Mouse (Mus musculus) MEL (cell line): ENCODE data around the gene Tpmt.

Experiments used
- BHLHE40 ChIP-seq: IDR thresholded peaks from 2 replicates; pipeline ENCODE4 v1.6.1; 2012; ENCODE audit warnings: low read depth, mild to moderate bottlenecking, inconsistent platforms, low read length, improper control_type of control experiment, borderline replicate concordance
- CTCF ChIP-seq, 3 experiments: IDR thresholded peaks in 2 of 3; conservative IDR thresholded peaks in 1 of 3; 2 replicates each; pipeline ENCODE4 v1.5.1; 2011 to 2012; ENCODE audit warnings: low read length in 3 of 3, low read depth in 2 of 3, mild to moderate bottlenecking in 2 of 3, improper control_type of control experiment in 1 of 3, inconsistent platforms in 1 of 3, mixed read lengths in 1 of 3, moderate library complexity in 1 of 3; ENCODE audit not compliant: control insufficient read depth in 1 of 3, insufficient read depth in 1 of 3, poor library complexity in 1 of 3, severe bottlenecking in 1 of 3
- MAX ChIP-seq: IDR thresholded peaks from 2 replicates; pipeline ENCODE4 v1.6.1; 2011; ENCODE audit warnings: low read length, improper control_type of control experiment
- MAZ ChIP-seq: IDR thresholded peaks from 2 replicates; pipeline ENCODE4 v1.6.1; 2012; ENCODE audit warnings: low read depth, mild to moderate bottlenecking, inconsistent platforms, low read length, improper control_type of control experiment
- MXI1 ChIP-seq: IDR thresholded peaks from 2 replicates; pipeline ENCODE4 v1.6.1; 2011; ENCODE audit warnings: mild to moderate bottlenecking, low read depth, low read length, improper control_type of control experiment
- NELFE ChIP-seq: IDR thresholded peaks from 2 replicates; pipeline ENCODE4 v1.6.1; 2011; ENCODE audit warnings: low read depth, low read length, improper control_type of control experiment
- POLR2A ChIP-seq, 2 experiments: IDR thresholded peaks; 2 replicates each; pipeline ENCODE4 v1.6.1; 2011 to 2012; ENCODE audit warnings: low read length in 2 of 2, mild to moderate bottlenecking in 2 of 2, control low read depth in 1 of 2, improper control_type of control experiment in 1 of 2, low read depth in 1 of 2, moderate library complexity in 1 of 2; ENCODE audit not compliant: control insufficient read depth in 1 of 2, insufficient read depth in 1 of 2, poor library complexity in 1 of 2
- SMC3 ChIP-seq: IDR thresholded peaks from 2 replicates; pipeline ENCODE4 v1.6.1; 2011; ENCODE audit warnings: low read depth, low read length, improper control_type of control experiment
- TCF12 ChIP-seq: IDR thresholded peaks from 2 replicates; pipeline ENCODE4 v1.6.1; 2014; ENCODE audit warnings: low read depth, mild to moderate bottlenecking, inconsistent platforms, low read length, improper control_type of control experiment, moderate library complexity
- UBTF ChIP-seq: IDR thresholded peaks from 2 replicates; pipeline ENCODE4 v1.6.1; 2012; ENCODE audit warnings: low read depth, mild to moderate bottlenecking, inconsistent platforms, low read length, improper control_type of control experiment, moderate library complexity, borderline replicate concordance; ENCODE audit not compliant: insufficient read depth
- ZC3H11A ChIP-seq: IDR thresholded peaks from 2 replicates; pipeline ENCODE4 v1.6.1; 2012; ENCODE audit warnings: low read depth, mild to moderate bottlenecking, inconsistent platforms, low read length, improper control_type of control experiment
- ZNF384 ChIP-seq: IDR thresholded peaks from 2 replicates; pipeline ENCODE4 v1.6.1; 2012; ENCODE audit warnings: low read depth, mild to moderate bottlenecking, inconsistent platforms, low read length, improper control_type of control experiment

DNA sequence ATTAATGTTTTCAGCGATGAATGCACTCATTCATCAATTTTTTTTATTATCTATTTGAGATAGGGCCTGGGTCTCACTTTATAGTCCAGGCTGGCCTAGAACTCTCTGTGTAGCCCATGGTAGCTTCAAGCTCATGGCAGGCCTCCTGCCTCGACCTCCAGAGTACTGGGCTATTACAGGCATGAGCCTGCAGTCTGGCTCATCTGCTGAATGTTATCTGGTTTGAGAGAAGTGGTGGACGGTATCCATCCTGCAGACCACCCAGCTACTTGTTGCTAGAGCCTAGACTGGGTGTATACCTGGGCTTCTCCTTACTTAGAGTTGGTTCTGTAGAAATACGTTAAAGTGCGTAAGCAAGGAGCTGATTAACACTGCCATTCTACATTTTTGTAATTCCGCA lies 22.5 kb upstream of the Tpmt start:
- TF ChIP-seq MAX, result no peak
- TF ChIP-seq NELFE, result no peak
- no peak for TF ChIP-seq ZC3H11A
- TF ChIP-seq POLR2A (IDR thresholded peaks at IDR 0.05; ENCODE audit: control insufficient read depth in 1 of 2, insufficient read depth in 1 of 2, low read depth in 1 of 2, low read length in 2 of 2, poor library complexity in 1 of 2), result no peak
- TF ChIP-seq TCF12, result no peak
- no peak for TF ChIP-seq UBTF
- TF ChIP-seq MAZ, result no peak
- TF ChIP-seq BHLHE40, result no peak
- TF ChIP-seq ZNF384, result no peak
- TF ChIP-seq CTCF (IDR thresholded peaks at IDR 0.05 in 2 of 3, conservative IDR thresholded peaks at IDR 0.05 in 1 of 3; ENCODE audit: control insufficient read depth in 1 of 3, insufficient read depth in 1 of 3, low read depth in 2 of 3, low read length in 3 of 3, poor library complexity in 1 of 3, severe bottlenecking in 1 of 3), result no peak
- no peak for TF ChIP-seq SMC3
- TF ChIP-seq MXI1, result no peak
